Mouse (Mus musculus): ENCODE results near the gene 1110032F04Rik. TPM values are rescaled to one million over a fixed set of nuclear protein-coding genes. Genes with fewer than 3 reads are reported as not detected.

1110032F04Rik gene
- total and polyA plus RNA-seq, 3 experiments, result 0.08 TPM; not detected in 2

Other genes starting within 250 kb of the 1110032F04Rik start
- gene Il12a, start 178.9 kb upstream of the 1110032F04Rik start, total RNA-seq (2012; rRNA removed), result 7.9 and 11.2 TPM in 2 replicates
- gene Il12a, start 178.9 kb upstream of the 1110032F04Rik start, total RNA-seq (2014; rRNA removed), result 12.3 and 13.7 TPM in 2 replicates
- gene Il12a, start 178.9 kb upstream of the 1110032F04Rik start, polyA plus RNA-seq (2012; ENCODE audit: insufficient read length, low read depth), result 3.8 and 5.0 TPM in 2 replicates
- gene Ift80, start 135.0 kb downstream of the 1110032F04Rik start, total RNA-seq (2012; rRNA removed), result 9.6 and 10.8 TPM in 2 replicates
- 13.8 and 15.8 TPM in 2 replicates for gene Ift80, start 135.0 kb downstream of the 1110032F04Rik start, total RNA-seq (2014; rRNA removed)
- gene Ift80, start 135.0 kb downstream of the 1110032F04Rik start, polyA plus RNA-seq (2012; ENCODE audit: insufficient read length, low read depth), result 11.5 and 13.3 TPM in 2 replicates
- gene Smc4, start 135.2 kb downstream of the 1110032F04Rik start, total RNA-seq (2012; rRNA removed), result 57.2 and 68.8 TPM in 2 replicates
- gene Smc4, start 135.2 kb downstream of the 1110032F04Rik start, total RNA-seq (2014; rRNA removed), result 140 and 177 TPM in 2 replicates
- gene Smc4, start 135.2 kb downstream of the 1110032F04Rik start, polyA plus RNA-seq (2012; ENCODE audit: insufficient read length, low read depth), result 105 and 116 TPM in 2 replicates
- 7.4 and 8.6 TPM in 2 replicates for gene Trim59, start 175.2 kb downstream of the 1110032F04Rik start, total RNA-seq (2012; rRNA removed)
- 41.4 and 42.9 TPM in 2 replicates for gene Trim59, start 175.2 kb downstream of the 1110032F04Rik start, total RNA-seq (2014; rRNA removed)
- gene Trim59, start 175.2 kb downstream of the 1110032F04Rik start, polyA plus RNA-seq (2012; ENCODE audit: insufficient read length, low read depth), result 28.5 and 29.1 TPM in 2 replicates

Data from CH12.LX (cell line).